Mouse (Mus musculus): ENCODE measurements around the gene Agbl3. TPM values are rescaled to one million over a fixed set of nuclear protein-coding genes. Genes with fewer than 3 reads are reported as not detected.

Gene Agbl3
- polyA plus RNA-seq, 1 experiment from 2014 or later, result 4.7 TPM

DNA sequence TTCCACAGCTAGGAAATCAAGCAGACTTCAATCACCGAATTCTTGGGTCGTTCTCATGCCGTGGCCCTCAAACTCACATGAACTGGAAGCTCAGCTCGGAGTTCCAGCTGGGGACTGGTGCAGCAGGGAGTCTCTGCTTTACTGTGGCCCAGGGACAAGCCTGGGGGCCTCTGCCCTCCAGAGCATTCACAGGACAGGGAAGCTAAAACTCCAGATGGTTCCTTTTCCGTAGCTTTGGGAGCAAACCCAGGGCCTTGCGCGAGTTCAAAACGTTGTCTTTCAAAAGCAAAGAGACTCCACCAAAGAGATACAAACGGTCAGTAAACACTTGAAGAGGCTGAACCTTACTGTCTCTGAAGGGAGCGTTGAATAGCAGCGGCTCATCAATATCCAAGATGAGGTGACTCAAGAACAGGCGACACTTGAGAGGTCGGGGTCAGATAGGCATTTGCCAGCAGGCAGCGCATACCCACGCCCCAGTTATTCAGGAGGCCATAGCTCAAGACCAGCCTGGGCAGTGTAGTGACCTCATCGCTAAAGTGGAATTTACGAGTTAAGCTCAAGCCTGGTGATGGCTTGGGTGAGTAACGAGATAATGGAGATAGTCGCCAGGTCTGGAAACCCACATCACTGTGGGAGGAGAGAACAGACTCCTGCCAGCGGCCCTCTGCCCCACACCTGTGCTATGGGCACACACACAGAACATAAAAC, 88.4 kb downstream of the Agbl3 start:
- no peaks in the 10 kb centered on the region for H3K9me3 ChIP-seq (ENCODE audit: control insufficient read depth)
- H3K27ac ChIP-seq (ENCODE audit: low read depth, low read length), result peak overlapping the region; percentile 50; the same call in 1 of the 2 replicates
- no peak overlapping the region for H3K4me2 ChIP-seq (replicated peaks; ENCODE audit: low read depth)
- WGBS, result 70% methylated on average over 20 of the region's 20 CpGs
- H3K9ac ChIP-seq (ENCODE audit: low read depth, low read length), result no peak overlapping the region
- ATAC-seq, result peak; percentile 37
- H3K27me3 ChIP-seq (replicated peaks; ENCODE audit: control insufficient read depth, insufficient read depth, low read length), result no peaks in the 10 kb centered on the region
- H3K4me1 ChIP-seq (replicated peaks; ENCODE audit: control insufficient read depth, insufficient read depth, low read length), result no peaks in the 10 kb centered on the region; the same call in 1 of the 2 replicates
- peaks cover 10% of the 10 kb centered on the region; the same call in 1 of the 2 replicates for H3K36me3 ChIP-seq (ENCODE audit: control insufficient read depth, insufficient read depth)
- no peak for TF ChIP-seq CTCF (IDR thresholded peaks at IDR 0.05; ENCODE audit: low read depth)
- no peak overlapping the region for H3K4me3 ChIP-seq (ENCODE audit: low read depth, low read length)

GRCm38 (mm10) chr6:34869225-34869915, 89.1 kb downstream of the Agbl3 start:
- Histone ChIP-seq H3K9me3 (ENCODE audit: control insufficient read depth) (no peaks in the 10 kb centered on the region), H3K36me3 (ENCODE audit: control insufficient read depth, insufficient read depth) (peaks cover 10% of the 10 kb centered on the region; the same call in 1 of the 2 replicates), H3K9ac (ENCODE audit: low read depth, low read length) (no peak overlapping the region), H3K4me3 (ENCODE audit: low read depth, low read length) (no peak overlapping the region), H3K27ac (ENCODE audit: low read depth, low read length) (peak overlapping the region; percentile 30; the same call in 1 of the 2 replicates), H3K4me2 (replicated peaks; ENCODE audit: low read depth) (no peak overlapping the region), H3K4me1 (replicated peaks; ENCODE audit: control insufficient read depth, insufficient read depth, low read length) (no peaks in the 10 kb centered on the region; the same call in 1 of the 2 replicates), H3K27me3 (replicated peaks; ENCODE audit: control insufficient read depth, insufficient read depth, low read length) (no peaks in the 10 kb centered on the region)
- whole genome bisulfite sequencing, result 42% methylated on average over 13 of the region's 13 CpGs
- peak; percentile 75 for ATAC-seq
- TF ChIP-seq CTCF (IDR thresholded peaks at IDR 0.05; ENCODE audit: low read depth), result no peak

- WGBS, result 84% methylated on average over 5 of the region's 5 CpGs
- no peaks in the 10 kb centered on the region for H3K27me3 ChIP-seq (replicated peaks; ENCODE audit: control insufficient read depth, insufficient read depth, low read length)
- no peaks in the 10 kb centered on the region for H3K9me3 ChIP-seq (ENCODE audit: control insufficient read depth)
- no peak overlapping the region for H3K4me3 ChIP-seq (ENCODE audit: low read depth, low read length)
- H3K9ac ChIP-seq (ENCODE audit: low read depth, low read length), result no peak overlapping the region
- no peak for ATAC-seq
- no peaks in the 10 kb centered on the region; the same call in 1 of the 2 replicates for H3K4me1 ChIP-seq (replicated peaks; ENCODE audit: control insufficient read depth, insufficient read depth, low read length)
- peaks cover 10% of the 10 kb centered on the region; the same call in 1 of the 2 replicates for H3K36me3 ChIP-seq (ENCODE audit: control insufficient read depth, insufficient read depth)
- H3K27ac ChIP-seq (ENCODE audit: low read depth, low read length), result peak overlapping the region; percentile 30; the same call in 1 of the 2 replicates
- no peak overlapping the region for H3K4me2 ChIP-seq (replicated peaks; ENCODE audit: low read depth)
- no peak for TF ChIP-seq CTCF (IDR thresholded peaks at IDR 0.05; ENCODE audit: low read depth)
Observed at GRCm38 (mm10) chr6:34870136-34870535, 89.9 kb downstream of the Agbl3 start.

- 71% methylated on average over 5 of the region's 5 CpGs for WGBS
Observed at GRCm38 (mm10) chr6:34870724-34871123, 90.5 kb downstream of the Agbl3 start.

DNA sequence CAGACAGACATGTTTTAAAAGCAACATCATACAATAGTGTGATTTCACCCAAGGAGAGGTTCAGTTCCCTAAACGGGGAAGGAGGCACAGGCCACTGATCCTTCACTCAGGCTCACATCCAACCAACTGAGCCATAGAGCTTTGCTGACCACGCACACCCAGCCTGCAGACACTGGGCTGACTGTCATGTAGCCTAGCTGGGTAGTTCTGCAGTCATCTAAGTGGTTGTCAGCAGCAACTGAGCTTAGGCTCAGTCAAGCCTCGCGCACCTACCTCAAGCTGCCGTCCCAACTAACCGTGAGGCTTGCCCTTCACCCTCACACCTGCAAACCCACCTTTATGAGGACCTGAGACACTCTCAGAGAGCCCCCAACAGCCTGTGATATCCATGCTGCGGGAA, 91.7 kb downstream of the Agbl3 start:
- 90% methylated on average over 7 of the region's 7 CpGs for WGBS
- no peak for ATAC-seq
- H3K4me1 ChIP-seq (replicated peaks; ENCODE audit: control insufficient read depth, insufficient read depth, low read length), result 0 out of 2 replicates have a peak, but pooled peaks cover 3% of the 10 kb centered on the region
- H3K36me3 ChIP-seq (ENCODE audit: control insufficient read depth, insufficient read depth), result peaks cover 10% of the 10 kb centered on the region; the same call in 1 of the 2 replicates
- H3K9ac ChIP-seq (ENCODE audit: low read depth, low read length), result no peak overlapping the region
- H3K4me2 ChIP-seq (replicated peaks; ENCODE audit: low read depth), result no peak overlapping the region
- no peaks in the 10 kb centered on the region for H3K27me3 ChIP-seq (replicated peaks; ENCODE audit: control insufficient read depth, insufficient read depth, low read length)
- no peak overlapping the region for H3K4me3 ChIP-seq (ENCODE audit: low read depth, low read length)
- no peak overlapping the region for H3K27ac ChIP-seq (ENCODE audit: low read depth, low read length)
- H3K9me3 ChIP-seq (ENCODE audit: control insufficient read depth), result no peaks in the 10 kb centered on the region
- no peak for TF ChIP-seq CTCF (IDR thresholded peaks at IDR 0.05; ENCODE audit: low read depth)

More at GRCm38 (mm10) chr6:34870724-34871123, 90.5 kb downstream of the Agbl3 start:
- H3K27me3 ChIP-seq (replicated peaks; ENCODE audit: control insufficient read depth, insufficient read depth, low read length), result no peaks in the 10 kb centered on the region
- H3K4me2 ChIP-seq (replicated peaks; ENCODE audit: low read depth), result no peak overlapping the region
- no peak overlapping the region for H3K9ac ChIP-seq (ENCODE audit: low read depth, low read length)
- no peak for TF ChIP-seq CTCF (IDR thresholded peaks at IDR 0.05; ENCODE audit: low read depth)
- no peak overlapping the region for H3K4me3 ChIP-seq (ENCODE audit: low read depth, low read length)
- ATAC-seq, result no peak
- H3K27ac ChIP-seq (ENCODE audit: low read depth, low read length), result no peak overlapping the region
- no peaks in the 10 kb centered on the region; the same call in 1 of the 2 replicates for H3K4me1 ChIP-seq (replicated peaks; ENCODE audit: control insufficient read depth, insufficient read depth, low read length)
- H3K36me3 ChIP-seq (ENCODE audit: control insufficient read depth, insufficient read depth), result peaks cover 10% of the 10 kb centered on the region; the same call in 1 of the 2 replicates
- H3K9me3 ChIP-seq (ENCODE audit: control insufficient read depth), result no peaks in the 10 kb centered on the region

DNA sequence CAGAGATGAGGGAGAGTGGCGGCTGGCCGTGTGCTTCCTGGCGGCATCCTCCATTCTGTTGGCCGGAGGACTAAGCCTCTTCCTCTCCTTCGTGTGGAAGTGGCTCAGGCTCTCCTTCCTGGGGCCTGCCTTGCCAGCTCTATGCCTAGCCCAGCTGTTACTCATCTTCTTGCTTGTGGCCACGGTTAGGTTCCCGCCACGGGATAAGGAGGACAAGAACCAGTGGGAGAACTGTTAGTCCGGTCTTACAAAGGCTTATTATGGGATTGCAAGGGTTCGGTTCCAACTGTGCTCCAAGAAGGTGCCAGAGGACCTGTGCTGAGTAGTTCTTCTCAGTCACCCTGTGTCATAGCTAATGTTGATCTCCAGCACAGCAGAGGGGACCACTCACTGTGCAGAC, 92.6 kb downstream of the Agbl3 start:
- Histone ChIP-seq H3K36me3 (ENCODE audit: control insufficient read depth, insufficient read depth) (peaks cover 10% of the 10 kb centered on the region; the same call in 1 of the 2 replicates), H3K4me1 (replicated peaks; ENCODE audit: control insufficient read depth, insufficient read depth, low read length) (peaks cover 5% of the 10 kb centered on the region; the same call in 1 of the 2 replicates), H3K4me3 (ENCODE audit: low read depth, low read length) (no peak overlapping the region), H3K9me3 (ENCODE audit: control insufficient read depth) (no peaks in the 10 kb centered on the region), H3K4me2 (replicated peaks; ENCODE audit: low read depth) (no peak overlapping the region), H3K27me3 (replicated peaks; ENCODE audit: control insufficient read depth, insufficient read depth, low read length) (no peaks in the 10 kb centered on the region), H3K27ac (ENCODE audit: low read depth, low read length) (no peak overlapping the region), H3K9ac (ENCODE audit: low read depth, low read length) (no peak overlapping the region)
- ATAC-seq, result no peak
- no peak for TF ChIP-seq CTCF (IDR thresholded peaks at IDR 0.05; ENCODE audit: low read depth)
- 83% methylated on average over 10 of the region's 10 CpGs for WGBS
